ENCODE assay signal across 8 mouse cellular contexts in the genomic region with DNA sequence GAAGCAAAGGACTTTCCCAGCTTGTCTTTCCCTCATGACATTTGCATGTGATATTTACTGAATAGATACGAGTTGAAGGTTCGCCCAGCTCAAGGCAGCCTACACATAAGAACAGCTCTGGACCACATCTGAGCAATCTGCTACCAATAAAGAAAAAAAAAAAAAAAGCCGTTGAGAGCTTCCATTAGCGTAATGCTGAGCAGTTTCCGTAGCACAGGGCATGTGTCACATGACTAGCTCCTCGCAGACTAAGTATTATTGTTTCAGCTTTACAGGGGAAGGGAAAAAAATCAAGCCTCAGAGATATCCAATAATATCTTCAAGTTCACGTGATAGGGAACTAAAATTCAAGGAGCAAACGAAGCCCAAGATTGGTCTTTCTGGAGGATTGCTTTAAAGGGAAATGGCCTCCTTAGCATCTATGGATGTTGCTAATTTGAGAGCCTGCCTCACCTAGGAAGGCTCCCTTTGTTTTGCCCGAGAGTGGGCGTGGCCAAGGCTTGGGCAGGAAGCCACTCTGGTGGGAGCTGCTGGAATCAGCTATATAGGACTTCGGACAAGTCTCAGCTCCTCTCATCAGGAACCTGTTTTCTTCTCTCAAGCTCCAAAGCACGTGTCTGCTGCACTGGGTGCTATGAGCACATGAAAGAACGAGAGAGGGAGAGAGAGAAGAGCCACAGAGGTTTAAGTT.
DNase-seq lines count a peak whose midpoint lies in the region; ATAC-seq and TF ChIP-seq lines count a peak whose summit lies in the region.

No protein-coding gene starts in this region.

- no peaks in the 10 kb centered on the region for H3K27me3 ChIP-seq in neural tube, embryonic 13.5 days

- no peak overlapping the region for H3K4me3 ChIP-seq in neural tube, embryonic 13.5 days
- no peak overlapping the region for H3K4me3 ChIP-seq in layer of hippocampus, adult 2 months

- peak overlapping the region; percentile 52 for H3K27ac ChIP-seq in neural tube, embryonic 13.5 days (replicated peaks)
- no peak overlapping the region for H3K27ac ChIP-seq in layer of hippocampus, adult 2 months

- DNase-seq in kidney, postnatal 4 days: peak; percentile 53 to 60
- no peak for DNase-seq in kidney, adult 8-10 months
- DNase-seq in embryo, embryonic 10.5 days (ENCODE audit: low spot score): peak; percentile 33
- DNase-seq in heart, postnatal 4 days: peak; percentile 31
- DNase-seq in layer of hippocampus, adult 2 months (ENCODE audit: low spot score in 2 of 2): no peak
- DNase-seq in adrenal gland, postnatal 14 days: no peak
- DNase-seq in right cerebral cortex, adult 18-20 months: no peak

- H3K4me1 ChIP-seq in neural tube, embryonic 13.5 days (replicated peaks): peaks cover 6% of the 10 kb centered on the region

- peak overlapping the region; percentile 17 for H3K4me2 ChIP-seq in neural tube, embryonic 13.5 days

- WGBS in neural tube, embryonic 13.5 days: 49% methylated on average over 13 of the region's 13 CpGs

- TF ChIP-seq CTCF in layer of hippocampus, adult 2 months (conservative IDR thresholded peaks at IDR 0.05): no peak

- ATAC-seq in neural tube, embryonic 13.5 days (ENCODE audit: low read depth): peak; percentile 86

- no peaks in the 10 kb centered on the region for H3K9me3 ChIP-seq in neural tube, embryonic 13.5 days

- H3K36me3 ChIP-seq in neural tube, embryonic 13.5 days: no peaks in the 10 kb centered on the region

- H3K9ac ChIP-seq in neural tube, embryonic 13.5 days: no peak overlapping the region

Comparison
In these comparisons a context has a peak if more than half of its experiments do, and no peak if none do; other contexts are left out.
1. DNase-seq: peak in kidney, postnatal 4 days (2 of 2), embryo, embryonic 10.5 days (single experiment) and heart, postnatal 4 days (single experiment); none in kidney, adult 8-10 months (0 of 2), layer of hippocampus, adult 2 months (0 of 2), adrenal gland, postnatal 14 days (single experiment) and right cerebral cortex, adult 18-20 months (single experiment).